Mouse (Mus musculus) liver, embryonic 13.5 days (tissue): ENCODE data around the gene Igf2bp3. TPM values are rescaled to one million over a fixed set of nuclear protein-coding genes. Genes with fewer than 3 reads are reported as not detected.

ENCODE experiments used
- ATAC-seq: fragments of 200-750 bp; cut with Nextera tagmentation; 2 replicates; pipeline ENCODE4 v1.8.0; 2017; ENCODE audit warnings: low read depth, mild to moderate bottlenecking, moderate number of reproducible peaks, moderate library complexity
- DNase-seq: peaks from one replicate; pipeline ENCODE4 v3.0.0; 2022
- H3K27ac ChIP-seq: fragments of 300-500 bp; sonication (generic); 2 replicates; pipeline ENCODE4 v1.5.1; 2015; ENCODE audit warnings: moderate library complexity, mild to moderate bottlenecking, inconsistent platforms
- H3K27me3 ChIP-seq: fragments of 300-500 bp; sonication (generic); 2 replicates; pipeline ENCODE4 v1.6.1; 2015; ENCODE audit warnings: mild to moderate bottlenecking, inconsistent platforms
- H3K36me3 ChIP-seq: fragments of 300-500 bp; sonication (generic); 2 replicates; pipeline ENCODE4 v1.6.1; 2015; ENCODE audit warnings: mild to moderate bottlenecking, inconsistent platforms
- H3K4me1 ChIP-seq: fragments of 300-500 bp; sonication (generic); replicated peaks from 2 replicates; pipeline ENCODE4 v1.6.1; 2015; ENCODE audit warnings: inconsistent platforms
- H3K4me2 ChIP-seq: fragments of 300-500 bp; sonication (generic); 2 replicates; pipeline ENCODE4 v1.6.1; 2015; ENCODE audit warnings: inconsistent platforms, mild to moderate bottlenecking, moderate library complexity
- H3K4me3 ChIP-seq: fragments of 300-500 bp; sonication (generic); replicated peaks from 2 replicates; pipeline ENCODE4 v1.5.1; 2015; ENCODE audit warnings: mild to moderate bottlenecking, inconsistent platforms
- H3K9ac ChIP-seq: fragments of 300-500 bp; sonication (generic); 2 replicates; pipeline ENCODE4 v1.6.1; 2015; ENCODE audit warnings: mild to moderate bottlenecking, inconsistent platforms
- H3K9me3 ChIP-seq: fragments of 300-500 bp; sonication (generic); replicated peaks from 2 replicates; pipeline ENCODE4 v1.6.1; 2016; ENCODE audit warnings: inconsistent platforms
- whole genome bisulfite sequencing: fragments of 180-500 bp; shearing (Covaris S2); methylation state at CpG from one replicate; pipeline ENCODE4 v1.1.7; 2015; ENCODE audit not compliant: insufficient replicate concordance; 5-methylcytosine and 5-hydroxymethylcytosine counted together
- polyA plus RNA-seq: library from polyadenylated mRNA; unstranded; fragments of >200 nt; fragmentation: Nextera tagmentation; extraction: Ambion mirVana; gene quantifications from 2 replicates; pipeline ENCODE4 v1.2.1, GENCODE M21; 2015

Gene Igf2bp3
- polyA plus RNA-seq, 1 experiment from 2014 or later, result 21.4 TPM

- peaks cover 22% of the 10 kb centered on the region for H3K4me1 ChIP-seq
- ATAC-seq (no peak), DNase-seq (no peak)
- H3K36me3 ChIP-seq, result no peaks in the 10 kb centered on the region
- H3K9ac ChIP-seq, result peak overlapping the region; percentile 84
- H3K4me3 ChIP-seq, result peak overlapping the region; percentile 78
- H3K27ac ChIP-seq, result peak overlapping the region; percentile 78
- under 1% methylated on average over 31 of the region's 31 CpGs for WGBS
- H3K9me3 ChIP-seq, result no peaks in the 10 kb centered on the region
- peak overlapping the region; percentile 82 for H3K4me2 ChIP-seq
- H3K27me3 ChIP-seq, result no peaks in the 10 kb centered on the region
These were observed 3.6 kb upstream of the Igf2bp3 start for GRCm38 (mm10) chr6:49218275-49218802.

GRCm38 (mm10) chr6:49217581-49218274 lies 3.0 kb upstream of the Igf2bp3 start:
- peaks cover 28% of the 10 kb centered on the region for H3K4me1 ChIP-seq
- peak; percentile 99 for DNase-seq
- no peaks in the 10 kb centered on the region for H3K27me3 ChIP-seq
- H3K4me2 ChIP-seq, result peak overlapping the region; percentile 82
- no peaks in the 10 kb centered on the region for H3K9me3 ChIP-seq
- no peaks in the 10 kb centered on the region for H3K36me3 ChIP-seq
- under 1% methylated on average over 56 of the region's 56 CpGs for WGBS
- peak overlapping the region; percentile 78 for H3K4me3 ChIP-seq
- peak overlapping the region; percentile 99 for H3K27ac ChIP-seq
- ATAC-seq, result peak; percentile 88
- H3K9ac ChIP-seq, result peak overlapping the region; percentile 92

DNA sequence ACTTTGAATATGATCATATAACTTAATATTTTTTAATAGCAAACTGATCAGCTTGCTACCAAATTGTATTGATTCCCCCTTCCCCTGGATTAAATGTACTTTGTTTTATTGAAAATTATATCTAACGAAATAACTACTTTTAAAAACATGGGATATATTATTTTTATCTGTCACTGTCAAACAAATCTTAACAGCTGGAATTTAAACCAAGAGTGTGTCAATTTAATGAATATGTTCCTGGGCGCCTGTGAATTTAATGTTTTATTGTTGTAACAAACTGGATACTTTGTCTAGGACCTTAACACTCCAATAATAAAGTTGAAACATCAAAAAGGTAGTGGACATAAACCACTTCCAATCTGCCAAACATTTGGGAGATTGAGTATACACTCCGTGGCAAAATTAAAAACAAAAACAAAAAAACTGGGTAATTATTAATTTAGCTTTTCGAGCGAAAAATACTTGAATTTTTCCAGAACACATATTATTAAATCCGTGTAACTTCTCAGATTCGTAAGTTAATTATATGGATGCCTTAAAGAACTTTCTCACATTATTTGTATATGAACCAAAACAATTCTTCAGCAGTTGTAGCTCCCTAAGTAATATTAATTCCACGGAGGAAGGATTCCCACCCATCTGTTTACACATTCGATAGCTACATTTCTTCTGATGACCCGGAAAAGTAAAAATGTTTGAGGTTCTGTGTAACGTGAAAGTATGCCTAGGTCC lies 2.2 kb upstream of the Igf2bp3 start:
- DNase-seq (no peak), ATAC-seq (no peak)
- 3% methylated on average over 11 of the region's 11 CpGs for WGBS
- Histone ChIP-seq H3K36me3 (no peaks in the 10 kb centered on the region), H3K27ac (peak overlapping the region; percentile 99), H3K4me3 (peak overlapping the region; percentile 78), H3K4me1 (peaks cover 32% of the 10 kb centered on the region), H3K9me3 (no peaks in the 10 kb centered on the region), H3K9ac (peak overlapping the region; percentile 92), H3K27me3 (no peaks in the 10 kb centered on the region), H3K4me2 (peak overlapping the region; percentile 78)

GRCm38 (mm10) chr6:49215748-49216585 lies 1.2 kb upstream of the Igf2bp3 start:
- Histone ChIP-seq H3K9ac (peak overlapping the region; percentile 95), H3K4me3 (peak overlapping the region; percentile 81), H3K4me2 (peak overlapping the region; percentile 95), H3K27ac (peak overlapping the region; percentile 98), H3K4me1 (peaks cover 38% of the 10 kb centered on the region), H3K27me3 (no peaks in the 10 kb centered on the region), H3K36me3 (no peaks in the 10 kb centered on the region), H3K9me3 (no peaks in the 10 kb centered on the region)
- ATAC-seq (no peak), DNase-seq (no peak)
- WGBS, result 1% methylated on average over 14 of the region's 14 CpGs

DNA sequence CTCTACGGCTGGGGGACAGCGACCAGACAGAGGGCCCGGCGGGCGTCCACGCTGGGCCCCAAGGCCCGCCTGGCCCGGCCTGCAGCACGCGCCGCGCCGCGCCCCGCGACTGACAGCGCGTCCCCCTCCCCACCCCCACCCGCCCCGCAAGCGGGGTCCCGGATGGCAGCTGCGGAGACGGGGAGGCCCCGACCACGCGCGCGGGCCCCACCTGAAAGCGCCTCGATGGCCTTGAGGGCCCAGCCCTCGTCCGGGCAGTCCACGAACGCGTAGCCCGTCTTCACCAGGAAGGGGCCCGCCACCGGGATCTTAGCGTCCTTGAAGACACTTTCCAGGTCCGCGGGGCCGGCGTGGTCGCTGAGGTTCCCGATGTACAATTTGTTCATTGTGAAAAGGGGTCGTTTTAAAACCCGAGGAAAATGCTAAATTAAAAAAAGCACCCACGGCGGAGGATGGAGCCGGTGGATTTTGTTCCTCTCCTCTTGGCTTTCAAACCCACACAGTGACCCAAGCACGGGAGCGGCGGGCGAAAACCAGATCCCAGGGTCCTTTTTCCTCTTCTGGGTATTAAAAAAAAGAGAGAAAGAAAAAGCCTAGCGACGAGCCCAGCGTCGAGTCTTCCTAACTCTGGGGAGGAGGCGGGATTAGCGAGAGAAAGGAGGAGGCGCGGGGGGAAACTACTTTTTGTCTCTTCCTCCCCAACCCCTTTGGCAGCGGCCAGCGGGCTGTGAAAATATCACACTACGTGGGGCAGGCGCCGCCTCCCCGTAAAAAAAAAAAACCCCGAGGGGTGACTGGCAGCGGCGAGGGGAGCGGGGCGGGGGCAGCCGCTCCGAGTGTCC lies 450 bp downstream of the Igf2bp3 start:
- ATAC-seq (no peak), DNase-seq (peak; percentile 48)
- Histone ChIP-seq H3K4me2 (peak overlapping the region; percentile 95), H3K4me3 (peak overlapping the region; percentile 81), H3K9ac (peak overlapping the region; percentile 95), H3K9me3 (no peaks in the 10 kb centered on the region), H3K36me3 (no peaks in the 10 kb centered on the region), H3K27me3 (no peaks in the 10 kb centered on the region), H3K4me1 (peaks cover 45% of the 10 kb centered on the region), H3K27ac (peak overlapping the region; percentile 98)
- WGBS, result under 1% methylated on average over 76 of the region's 76 CpGs

- no peaks in the 10 kb centered on the region for H3K9me3 ChIP-seq
- no peaks in the 10 kb centered on the region for H3K27me3 ChIP-seq
- WGBS, result 0% methylated on average over 50 of the region's 50 CpGs
- H3K4me1 ChIP-seq, result peaks cover 51% of the 10 kb centered on the region
- H3K4me2 ChIP-seq, result peak overlapping the region; percentile 95
- no peak for ATAC-seq
- peak overlapping the region; percentile 98 for H3K27ac ChIP-seq
- peak overlapping the region; percentile 95 for H3K9ac ChIP-seq
- peak overlapping the region; percentile 81 for H3K4me3 ChIP-seq
- peak; percentile 42 for DNase-seq
- H3K36me3 ChIP-seq, result 0 out of 2 replicates have a peak, but pooled peaks cover 2% of the 10 kb centered on the region
These were observed 1.1 kb downstream of the Igf2bp3 start for GRCm38 (mm10) chr6:49213581-49214085.

DNA sequence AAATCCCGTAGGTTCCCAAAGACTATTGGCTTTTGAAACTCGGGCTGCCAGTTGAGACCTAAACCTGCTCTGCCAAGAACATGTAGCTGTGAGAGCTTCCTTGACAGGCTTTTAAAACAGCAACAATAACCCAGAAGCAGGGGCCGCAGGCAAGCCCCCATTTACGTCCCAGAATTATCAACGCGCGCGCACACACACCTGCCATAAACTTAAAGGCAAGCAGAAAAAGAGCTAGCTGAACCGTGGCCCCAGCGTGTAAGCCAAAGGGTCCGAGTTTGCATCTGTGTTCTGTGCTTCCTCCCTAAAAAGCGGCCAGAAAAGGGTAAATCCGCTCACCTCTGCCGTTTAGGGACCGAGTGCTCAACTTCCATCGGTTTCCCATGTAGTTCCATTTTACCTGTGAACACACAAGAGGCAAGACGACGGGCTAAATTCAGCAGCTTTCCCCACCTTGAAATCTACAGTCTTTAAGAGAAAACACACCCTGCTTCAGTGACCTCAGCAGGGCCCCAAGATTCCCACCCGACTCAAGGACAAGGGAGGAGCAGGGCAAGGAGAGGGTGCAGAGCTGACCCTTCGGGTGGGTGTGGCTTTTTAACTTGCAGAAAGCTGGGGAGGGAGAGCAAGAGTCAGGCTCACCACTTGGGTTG lies 1.7 kb downstream of the Igf2bp3 start:
- Histone ChIP-seq H3K27ac (peak overlapping the region; percentile 98), H3K9ac (peak overlapping the region; percentile 95), H3K27me3 (no peaks in the 10 kb centered on the region), H3K36me3 (0 out of 2 replicates have a peak, but pooled peaks cover 5% of the 10 kb centered on the region), H3K4me3 (peak overlapping the region; percentile 81), H3K4me1 (peaks cover 57% of the 10 kb centered on the region), H3K4me2 (peak overlapping the region; percentile 95), H3K9me3 (no peaks in the 10 kb centered on the region)
- no peak for DNase-seq
- ATAC-seq, result no peak
- 8% methylated on average over 20 of the region's 20 CpGs for WGBS

DNA sequence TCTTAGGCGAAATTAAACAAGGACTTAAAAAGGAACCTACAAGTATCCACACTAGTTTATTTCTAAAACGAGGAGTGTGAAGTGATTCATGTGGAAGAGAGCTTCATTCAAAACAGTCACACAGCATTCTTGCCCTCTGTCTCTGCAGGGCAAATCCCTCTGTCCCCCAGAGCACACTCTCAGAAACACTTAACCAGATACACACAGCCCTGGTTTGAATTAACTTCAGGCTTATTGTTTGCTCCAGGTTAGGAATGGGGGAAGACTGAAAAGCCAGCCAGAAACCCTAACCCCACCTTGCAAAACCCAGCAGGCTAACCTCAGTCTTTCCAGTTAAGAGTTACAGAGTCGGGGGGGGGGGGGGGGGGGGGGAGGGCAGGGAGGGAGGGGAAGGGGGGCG lies 2.6 kb downstream of the Igf2bp3 start:
- H3K36me3 ChIP-seq, result 0 out of 2 replicates have a peak, but pooled peaks cover 5% of the 10 kb centered on the region
- H3K4me1 ChIP-seq, result peaks cover 65% of the 10 kb centered on the region
- no peaks in the 10 kb centered on the region for H3K9me3 ChIP-seq
- H3K27me3 ChIP-seq, result no peaks in the 10 kb centered on the region
- no peak overlapping the region for H3K27ac ChIP-seq
- WGBS, result 27% methylated on average over 3 of the region's 4 CpGs
- DNase-seq (no peak), ATAC-seq (no peak)
- peak overlapping the region; percentile 95 for H3K4me2 ChIP-seq
- H3K4me3 ChIP-seq, result peak overlapping the region; percentile 81; the same call in 1 of the 2 replicates
- no peak overlapping the region; the same call in 1 of the 2 replicates for H3K9ac ChIP-seq

DNA sequence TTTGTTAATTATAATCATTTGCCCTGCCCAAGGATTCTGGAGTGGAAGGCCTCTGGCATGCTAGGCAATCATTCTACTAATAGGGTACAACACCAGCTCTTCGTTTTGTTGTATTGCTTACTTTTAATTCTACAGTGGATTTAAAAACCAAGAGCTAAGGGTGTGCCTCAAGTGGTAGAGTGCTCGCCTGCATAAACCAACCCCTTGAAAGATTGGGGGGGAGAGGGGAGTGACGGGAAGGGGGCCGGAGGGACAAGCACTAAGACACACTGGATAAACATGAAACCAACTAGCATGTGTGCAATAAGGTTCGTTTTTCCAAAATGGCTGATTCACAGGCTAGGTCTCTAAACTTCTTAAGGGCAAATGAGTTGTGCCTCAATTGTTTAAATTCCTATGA lies 3.2 kb downstream of the Igf2bp3 start:
- no peaks in the 10 kb centered on the region for H3K27me3 ChIP-seq
- H3K36me3 ChIP-seq, result peaks cover 7% of the 10 kb centered on the region
- H3K27ac ChIP-seq, result peak overlapping the region; percentile 62
- no peak for ATAC-seq
- WGBS, result 40% methylated on average over 5 of the region's 5 CpGs
- H3K4me3 ChIP-seq, result peak overlapping the region; percentile 18; the same call in 1 of the 2 replicates
- H3K4me2 ChIP-seq, result peak overlapping the region; percentile 30
- no peak overlapping the region for H3K9ac ChIP-seq
- no peaks in the 10 kb centered on the region for H3K9me3 ChIP-seq
- peaks cover 66% of the 10 kb centered on the region for H3K4me1 ChIP-seq
- no peak for DNase-seq
